Mouse (Mus musculus) right cerebral cortex, adult 18-20 months (tissue): Measurements from ENCODE around the gene Ifit2.
"Not testable (repeated sequence)": the region's sequence is repeated elsewhere in the genome, so short reads cannot be mapped to it uniquely, and the experiment has no call there.

Experiments
- DNase-seq: peaks from one replicate; pipeline ENCODE4 v3.0.0; 2022; ENCODE audit warnings: mixed read lengths

The Ifit2 gene

GRCm38 (mm10) chr19:34550205-34550533 is 325 bp upstream of the Ifit2 start:
- no peak for DNase-seq

- no peak for DNase-seq
These were observed 1.5 kb downstream of the Ifit2 start for GRCm38 (mm10) chr19:34551981-34552380.

GRCm38 (mm10) chr19:34553021-34553420 is 2.5 kb downstream of the Ifit2 start:
- DNase-seq: no peak

- DNase-seq: no peak
These were observed 3.0 kb downstream of the Ifit2 start for GRCm38 (mm10) chr19:34553522-34553921.

DNA sequence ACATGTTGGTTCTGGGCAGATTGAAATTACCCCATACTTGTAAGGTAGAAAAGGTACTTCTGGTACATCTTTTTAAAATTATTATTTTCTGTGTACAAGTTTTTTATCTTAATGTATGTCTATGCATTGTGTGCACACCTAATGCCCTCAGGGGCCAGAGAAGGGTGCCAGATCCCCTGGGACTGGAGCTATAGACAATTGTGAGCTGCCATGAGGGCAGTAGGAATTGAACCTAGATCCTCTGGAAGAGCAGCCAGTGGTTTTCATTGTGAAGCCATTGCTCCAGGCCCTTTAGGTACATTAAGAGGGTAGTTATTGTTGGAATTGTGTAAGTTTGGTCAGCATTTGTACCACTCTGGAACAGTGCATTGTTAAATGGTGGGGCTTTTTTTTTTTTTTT is 3.6 kb downstream of the Ifit2 start:
- DNase-seq: no peak

DNA sequence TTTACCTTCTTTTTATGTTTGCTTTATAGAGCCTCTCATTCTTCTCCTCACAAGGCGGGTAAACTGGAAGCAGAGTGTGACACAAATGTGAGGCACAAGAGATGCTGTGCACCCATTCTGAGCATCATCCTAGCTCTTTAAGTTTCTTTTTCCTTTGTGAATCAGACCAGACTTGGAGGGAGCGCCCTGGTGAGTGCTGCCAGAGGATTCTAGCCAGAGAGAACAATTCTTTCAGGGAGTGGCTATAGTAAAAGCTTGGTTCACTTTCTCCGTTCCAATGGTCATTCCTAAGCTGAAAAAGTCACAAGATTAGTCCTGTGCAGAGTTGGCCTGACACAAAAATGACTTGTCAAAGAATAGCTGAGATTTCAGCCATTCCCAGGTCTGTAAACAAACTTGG is 6.1 kb downstream of the Ifit2 start:
- DNase-seq: no peak

- DNase-seq: no peak
These were observed 12.1 kb downstream of the Ifit2 start for GRCm38 (mm10) chr19:34562556-34562955.

- no peak for DNase-seq
These were observed 15.8 kb downstream of the Ifit2 start for GRCm38 (mm10) chr19:34566178-34566784.

DNA sequence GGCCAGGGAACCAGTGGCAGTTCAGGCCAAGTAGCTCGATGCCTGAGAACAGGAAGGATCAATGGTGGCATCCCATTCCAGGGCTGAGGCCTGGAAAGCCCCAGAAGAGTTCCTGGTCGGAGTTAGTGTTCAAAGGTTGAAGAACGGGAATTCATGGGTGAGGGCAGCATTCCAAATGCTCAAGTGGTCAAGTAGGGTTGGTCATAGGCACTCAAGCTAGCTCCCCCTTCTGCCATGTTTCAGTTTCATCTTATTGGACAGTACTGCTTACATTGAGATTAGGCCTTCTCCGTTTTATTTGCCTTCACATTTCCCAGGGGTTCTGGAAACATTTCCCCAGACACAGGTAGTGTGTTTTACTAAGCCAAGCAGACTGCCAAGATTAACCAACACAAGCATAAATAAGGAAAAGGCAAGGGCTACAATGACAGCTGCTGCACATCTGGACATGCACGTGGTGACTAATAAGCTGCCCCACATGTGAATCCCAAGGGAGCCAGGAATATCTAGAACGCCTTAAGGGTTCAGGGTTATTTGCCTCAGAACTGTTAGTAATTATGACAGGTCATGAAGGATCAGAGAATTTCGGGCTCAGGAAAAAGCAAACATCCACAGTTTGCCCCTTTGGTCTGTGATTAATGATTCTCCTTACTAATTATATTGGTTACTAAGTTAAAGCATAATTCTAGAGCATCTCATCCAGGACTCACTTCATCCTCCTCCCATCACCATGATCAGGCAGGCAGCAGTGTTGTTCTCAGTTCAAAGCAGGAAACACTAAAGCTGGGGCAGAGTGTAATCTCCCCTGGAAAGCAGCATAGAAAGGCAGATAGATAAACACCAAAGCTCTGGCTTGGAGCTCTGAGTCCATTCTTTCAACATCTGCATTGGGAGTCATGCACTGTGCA is 18.7 kb downstream of the Ifit2 start:
- DNase-seq: no peak

- DNase-seq: no peak
These were observed 19.5 kb downstream of the Ifit2 start for GRCm38 (mm10) chr19:34569896-34570476.

DNA sequence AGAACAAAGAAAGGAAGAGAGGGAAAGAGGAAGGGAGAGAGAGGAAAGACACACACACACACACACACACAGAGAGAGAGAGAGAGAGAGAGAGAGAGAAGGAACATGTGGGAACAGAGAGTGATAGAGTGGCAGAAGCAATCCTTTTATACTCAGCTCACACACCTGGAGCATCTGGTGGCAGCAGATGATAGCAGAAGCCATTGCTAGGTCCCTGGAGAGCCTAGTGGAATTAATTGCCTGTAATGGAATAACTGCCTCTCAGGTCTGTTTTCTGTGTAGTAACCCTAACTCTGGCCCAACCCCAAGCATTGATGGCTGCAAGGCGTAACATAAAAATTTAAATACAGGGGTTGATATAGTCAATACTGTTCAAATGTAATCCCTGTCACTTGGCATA is 20.6 kb downstream of the Ifit2 start:
- no peak for DNase-seq

DNA sequence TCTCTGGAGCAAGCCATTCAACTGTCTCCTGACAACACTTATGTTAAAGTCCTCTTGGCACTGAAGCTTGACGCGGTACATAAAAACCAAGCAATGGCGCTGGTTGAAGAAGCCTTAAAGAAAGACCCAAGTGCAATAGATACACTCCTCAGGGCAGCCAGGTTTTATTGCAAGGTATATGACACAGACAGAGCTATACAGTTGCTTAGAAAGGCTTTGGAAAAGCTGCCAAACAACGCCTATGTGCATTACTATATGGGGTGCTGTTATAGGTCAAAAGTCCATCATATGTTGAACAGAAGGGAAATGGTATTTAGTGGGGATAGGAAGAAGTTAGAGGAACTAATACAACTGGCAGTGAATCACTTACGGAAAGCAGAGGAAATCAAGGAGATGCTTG is 23.2 kb downstream of the Ifit2 start:
- no peak for DNase-seq

GRCm38 (mm10) chr19:34577121-34577520 is 26.6 kb downstream of the Ifit2 start:
- no peak for DNase-seq

GRCm38 (mm10) chr19:34582696-34583095 is 32.2 kb downstream of the Ifit2 start:
- DNase-seq: not testable (repeated sequence)

- DNase-seq: not testable (repeated sequence)
These were observed 32.8 kb downstream of the Ifit2 start, which contains the start of gene Ifit3 for GRCm38 (mm10) chr19:34583126-34583766. Ifit3 (plus strand) TSS chr19:34583531.

- DNase-seq: not testable (repeated sequence)
These were observed 35.4 kb downstream of the Ifit2 start for GRCm38 (mm10) chr19:34585740-34586458.

- not testable (repeated sequence) for DNase-seq
These were observed 37.6 kb downstream of the Ifit2 start for GRCm38 (mm10) chr19:34587898-34588692.

DNA sequence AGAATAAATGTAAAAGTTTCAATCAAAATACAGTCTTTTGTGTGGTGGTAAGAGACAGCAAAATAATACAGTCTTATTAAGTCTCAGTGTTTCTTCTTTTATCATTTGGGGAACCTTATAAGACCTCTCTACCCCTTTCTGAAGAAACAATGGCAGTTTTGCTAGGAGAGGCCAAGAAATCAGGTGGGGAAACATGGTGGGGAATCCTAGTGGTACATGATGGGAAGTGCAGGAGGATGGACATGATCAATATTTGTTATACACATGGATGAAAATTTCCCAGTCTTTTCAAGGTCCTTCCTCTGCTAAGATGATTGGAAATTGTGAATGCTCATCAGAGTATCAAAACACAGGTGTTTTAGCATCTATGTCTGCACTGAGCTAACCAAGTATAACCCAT is 38.5 kb downstream of the Ifit2 start:
- no peak for DNase-seq

GRCm38 (mm10) chr19:34593456-34593855 is 43.0 kb downstream of the Ifit2 start:
- DNase-seq: no peak

GRCm38 (mm10) chr19:34594523-34594922 is 44.0 kb downstream of the Ifit2 start:
- not testable (repeated sequence) for DNase-seq

- DNase-seq: no peak
These were observed 46.3 kb downstream of the Ifit2 start for GRCm38 (mm10) chr19:34596811-34597210.

DNA sequence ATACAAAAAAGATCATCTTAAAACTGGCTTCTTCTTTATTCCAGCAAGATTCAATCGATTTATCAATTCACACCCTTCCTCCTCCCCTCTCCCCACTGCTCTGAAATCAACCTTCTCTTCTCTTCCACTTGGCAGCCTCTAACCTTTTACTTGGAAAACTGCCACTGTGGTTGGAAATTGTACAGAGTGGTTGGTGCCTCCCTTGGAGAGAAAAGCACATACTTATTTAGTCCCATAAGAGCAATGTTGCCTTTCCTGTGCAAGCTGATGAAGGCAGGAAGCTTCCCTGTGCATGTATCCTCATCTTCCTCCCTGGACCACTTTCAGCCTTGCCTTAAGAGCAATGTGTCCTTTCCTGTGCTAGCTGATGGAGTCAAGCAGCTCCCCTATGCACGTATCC is 47.8 kb downstream of the Ifit2 start:
- peak; percentile 45 for DNase-seq
